Mouse (Mus musculus) forebrain, embryonic 12.5 days (tissue): Measurements from ENCODE around the gene Gata1. TPM values are rescaled to one million over a fixed set of nuclear protein-coding genes. Genes with fewer than 3 reads are reported as not detected.
"Not testable (repeated sequence)": the region's sequence is repeated elsewhere in the genome, so short reads cannot be mapped to it uniquely, and the experiment has no call there.

Experiments used
- ATAC-seq: fragments of 200-750 bp; cut with Nextera tagmentation; 2 replicates; pipeline ENCODE4 v1.8.0; 2017; ENCODE audit warnings: moderate TSS enrichment; ENCODE audit not compliant: low FRiP score
- H3K27ac ChIP-seq: fragments of 300-500 bp; sonication (generic); 2 replicates; pipeline ENCODE4 v1.5.1; 2016; ENCODE audit warnings: mild to moderate bottlenecking
- H3K27me3 ChIP-seq: fragments of 300-500 bp; sonication (generic); 2 replicates; pipeline ENCODE4 v1.6.1; 2016; ENCODE audit warnings: mild to moderate bottlenecking
- H3K36me3 ChIP-seq: fragments of 300-500 bp; sonication (generic); replicated peaks from 2 replicates; pipeline ENCODE4 v1.6.1; 2016; ENCODE audit warnings: mild to moderate bottlenecking
- H3K4me1 ChIP-seq: fragments of 300-500 bp; sonication (generic); 2 replicates; pipeline ENCODE4 v1.6.1; 2016
- H3K4me2 ChIP-seq: fragments of 300-500 bp; sonication (generic); 2 replicates; pipeline ENCODE4 v1.6.1; 2016; ENCODE audit warnings: mild to moderate bottlenecking, moderate library complexity
- H3K4me3 ChIP-seq: fragments of 300-500 bp; sonication (generic); replicated peaks from 2 replicates; pipeline ENCODE4 v1.5.1; 2016; ENCODE audit warnings: mild to moderate bottlenecking
- H3K9ac ChIP-seq: fragments of 300-500 bp; sonication (generic); 2 replicates; pipeline ENCODE4 v1.6.1; 2016; ENCODE audit warnings: mild to moderate bottlenecking
- H3K9me3 ChIP-seq: fragments of 300-500 bp; sonication (generic); 2 replicates; pipeline ENCODE4 v1.6.1; 2016
- WGBS: fragments of 180-500 bp; shearing (Covaris S2); methylation state at CpG from one replicate; pipeline ENCODE4 v1.1.7; 2016; 5-methylcytosine and 5-hydroxymethylcytosine counted together
- polyA plus RNA-seq: library from polyadenylated mRNA; unstranded; fragments of >200 nt; fragmentation: Nextera tagmentation; extraction: Ambion mirVana; gene quantifications from 2 replicates; pipeline ENCODE4 v1.2.1, GENCODE M21; 2016

The Gata1 gene
- polyA plus RNA-seq, 1 experiment from 2014 or later: 0.87 TPM

DNA sequence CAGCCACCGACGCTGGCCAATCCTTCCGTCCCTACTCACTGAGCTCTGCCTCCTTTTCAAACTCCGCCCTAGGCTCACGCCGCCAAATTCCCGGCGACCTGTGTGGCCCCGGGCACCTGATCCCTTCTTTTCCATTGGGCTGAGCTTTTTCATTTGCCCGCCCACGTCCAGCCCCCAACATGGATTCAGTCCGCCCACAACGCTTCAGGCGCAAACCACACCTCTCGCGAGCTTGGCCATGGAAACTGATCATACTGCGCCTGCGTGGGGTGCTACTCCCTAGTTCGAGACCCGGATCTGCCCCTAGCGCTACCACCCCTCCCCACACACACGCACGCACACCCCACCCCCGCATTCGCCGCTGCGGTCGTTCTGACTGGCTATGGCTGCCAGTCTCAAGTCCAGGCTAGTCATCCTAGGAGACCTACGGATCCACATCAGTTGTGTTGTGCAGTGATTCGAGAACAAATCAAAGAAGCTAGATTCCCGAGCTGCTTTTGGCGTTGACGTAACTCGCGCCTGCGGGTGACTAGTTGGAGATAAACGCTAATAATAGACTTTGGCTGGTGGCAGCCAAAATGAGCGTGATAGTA lies 29.9 kb downstream of the Gata1 start:
- H3K27ac ChIP-seq: no peak overlapping the region

DNA sequence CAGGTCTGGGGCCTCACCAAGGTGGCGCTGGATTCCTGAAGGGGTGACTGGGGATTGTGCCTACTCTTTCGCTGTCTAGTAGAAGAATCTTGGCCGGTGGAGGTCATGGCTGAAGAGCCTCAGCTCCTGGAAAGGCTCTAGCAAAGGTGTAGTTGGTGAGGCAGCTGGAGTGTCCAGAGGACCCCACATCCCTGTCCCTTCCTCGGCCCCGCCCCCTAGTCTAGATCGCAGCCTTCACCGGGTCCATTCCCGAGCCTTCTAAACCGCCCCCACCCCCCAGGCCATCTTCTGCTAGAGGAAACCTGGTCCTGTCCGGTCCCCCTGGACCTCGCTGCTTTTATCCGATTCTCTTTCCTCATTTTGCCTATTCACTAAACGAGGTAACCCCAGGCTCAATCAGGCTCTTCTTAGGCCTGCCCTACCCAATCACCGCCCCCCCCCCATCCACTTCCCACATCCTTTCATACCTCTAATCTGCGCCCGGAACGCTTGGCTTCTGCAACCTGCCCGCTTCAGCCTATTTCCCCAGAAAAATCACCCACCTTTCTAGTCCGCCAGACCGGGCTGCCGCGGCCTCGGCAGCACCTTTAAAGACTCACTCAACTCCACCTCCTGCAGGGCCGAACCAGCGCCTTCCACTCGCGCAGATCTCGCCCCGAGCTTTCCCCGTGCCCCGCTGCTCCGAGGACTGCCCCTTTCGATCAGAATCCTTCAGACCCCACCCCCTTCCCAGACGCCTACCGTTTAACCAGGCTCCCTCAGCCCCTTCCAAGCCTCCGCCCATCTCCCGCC lies 30.6 kb downstream of the Gata1 start, which contains the start of gene Hdac6:
Hdac6 (minus strand) TSS at position 782 of the 792 bp plus-strand sequence.
- Histone ChIP-seq H3K9ac (peak within 1 kb of the TSS; percentile 60), H3K4me2 (peak within 1 kb of the TSS; percentile 60), H3K4me3 (peak within 1 kb of the TSS; percentile 46), H3K9me3 (no peaks in the 10 kb centered on the region), H3K27ac (peak within 1 kb of the TSS; percentile 50; the same call in 1 of the 2 replicates), H3K36me3 (no peaks in the 10 kb centered on the region), H3K4me1 (peaks cover 5% of the 10 kb centered on the region), H3K27me3 (no peaks in the 10 kb centered on the region)
- peak; percentile 57 for ATAC-seq
- WGBS: 24% methylated on average over 36 of the region's 37 CpGs

More for the DNA sequence above, 29.9 kb downstream of the Gata1 start:
- peaks cover 5% of the 10 kb centered on the region for H3K4me1 ChIP-seq
- H3K9me3 ChIP-seq: no peaks in the 10 kb centered on the region
- no peak overlapping the region for H3K9ac ChIP-seq
- 14% methylated on average over 38 of the region's 38 CpGs for WGBS
- no peaks in the 10 kb centered on the region for H3K27me3 ChIP-seq
- H3K4me3 ChIP-seq: peak overlapping the region; percentile 46
- H3K4me2 ChIP-seq: peak overlapping the region; percentile 60
- ATAC-seq: peak; percentile 99; the same call in 1 of the 2 replicates
- no peaks in the 10 kb centered on the region for H3K36me3 ChIP-seq

DNA sequence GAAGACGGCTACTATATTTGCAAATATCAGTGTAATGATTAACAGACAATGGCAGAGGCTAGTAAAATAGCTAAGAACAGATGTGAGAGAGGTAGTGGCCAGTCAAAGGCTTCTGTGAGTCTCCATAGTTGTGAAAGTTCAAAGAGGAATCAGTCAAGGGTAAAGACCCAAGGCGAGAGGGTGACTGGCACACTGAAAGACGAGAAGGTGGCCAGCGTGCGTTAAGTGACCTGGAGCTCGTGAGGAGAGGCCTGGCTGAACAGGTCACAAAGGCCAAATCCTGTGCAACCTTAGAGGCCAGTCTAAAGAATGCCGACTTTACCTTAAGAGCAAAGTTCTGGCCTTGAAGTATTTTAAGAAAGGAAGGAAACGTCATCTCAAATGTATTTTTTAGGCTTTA lies 32.3 kb downstream of the Gata1 start:
- Histone ChIP-seq H3K9ac (no peak overlapping the region), H3K9me3 (no peaks in the 10 kb centered on the region), H3K4me1 (peaks cover 5% of the 10 kb centered on the region), H3K27me3 (no peaks in the 10 kb centered on the region), H3K36me3 (peaks cover 3% of the 10 kb centered on the region; the same call in 1 of the 2 replicates), H3K4me2 (no peak overlapping the region), H3K27ac (no peak overlapping the region), H3K4me3 (no peak overlapping the region)
- no peak for ATAC-seq
- 56% methylated on average over 8 of the region's 8 CpGs for WGBS

DNA sequence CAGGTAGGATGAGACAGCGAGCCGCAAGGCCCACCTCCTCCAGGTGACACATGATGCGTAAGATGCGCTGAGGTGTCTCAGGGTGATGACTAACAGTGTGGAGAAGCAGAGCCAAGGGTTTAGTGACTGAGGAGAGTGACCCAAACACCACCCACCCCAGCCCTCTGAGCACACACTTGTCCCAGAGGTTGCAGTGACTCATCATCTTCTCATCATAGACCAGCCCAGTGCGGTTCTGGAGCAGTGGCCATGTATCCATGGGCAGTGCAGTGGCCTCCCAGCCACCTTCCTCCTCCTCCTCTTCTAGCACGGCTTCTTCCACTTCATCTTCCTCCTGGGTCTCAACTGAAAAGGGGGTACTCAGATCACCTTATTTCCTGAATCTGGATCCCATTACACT lies 40.2 kb downstream of the Gata1 start:
- no peak overlapping the region for H3K27ac ChIP-seq
- H3K27me3 ChIP-seq: no peaks in the 10 kb centered on the region
- no peaks in the 10 kb centered on the region for H3K9me3 ChIP-seq
- H3K9ac ChIP-seq: no peak overlapping the region
- no peak overlapping the region for H3K4me2 ChIP-seq
- WGBS: 95% methylated on average over 6 of the region's 6 CpGs
- no peaks in the 10 kb centered on the region for H3K4me1 ChIP-seq
- ATAC-seq: no peak
- H3K36me3 ChIP-seq: peaks cover 45% of the 10 kb centered on the region
- H3K4me3 ChIP-seq: no peak overlapping the region

DNA sequence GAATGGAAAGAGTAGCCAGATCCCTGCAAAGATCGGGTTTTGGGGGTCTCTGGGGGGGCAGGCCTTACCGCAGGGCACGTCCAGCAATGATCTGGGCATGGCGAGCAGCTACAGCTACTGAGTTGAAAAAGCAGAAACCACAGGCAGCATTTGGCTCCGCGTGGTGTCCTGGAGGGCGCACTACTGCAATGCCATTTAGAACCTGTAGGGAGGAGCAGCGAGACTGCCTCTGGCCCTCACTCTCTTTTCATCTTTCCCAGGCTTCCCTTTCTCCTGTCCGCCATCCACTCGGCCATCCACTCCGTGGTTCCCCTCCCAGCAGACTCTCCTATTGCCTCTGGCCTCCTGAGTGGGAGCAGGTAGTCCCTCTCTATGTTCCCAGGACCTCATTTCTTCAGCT lies 41.0 kb downstream of the Gata1 start:
- Histone ChIP-seq H3K27me3 (no peaks in the 10 kb centered on the region), H3K4me1 (no peaks in the 10 kb centered on the region), H3K27ac (no peak overlapping the region), H3K4me3 (no peak overlapping the region), H3K9me3 (no peaks in the 10 kb centered on the region), H3K36me3 (peaks cover 48% of the 10 kb centered on the region), H3K4me2 (no peak overlapping the region), H3K9ac (no peak overlapping the region)
- WGBS: 54% methylated on average over 10 of the region's 11 CpGs
- ATAC-seq: no peak

DNA sequence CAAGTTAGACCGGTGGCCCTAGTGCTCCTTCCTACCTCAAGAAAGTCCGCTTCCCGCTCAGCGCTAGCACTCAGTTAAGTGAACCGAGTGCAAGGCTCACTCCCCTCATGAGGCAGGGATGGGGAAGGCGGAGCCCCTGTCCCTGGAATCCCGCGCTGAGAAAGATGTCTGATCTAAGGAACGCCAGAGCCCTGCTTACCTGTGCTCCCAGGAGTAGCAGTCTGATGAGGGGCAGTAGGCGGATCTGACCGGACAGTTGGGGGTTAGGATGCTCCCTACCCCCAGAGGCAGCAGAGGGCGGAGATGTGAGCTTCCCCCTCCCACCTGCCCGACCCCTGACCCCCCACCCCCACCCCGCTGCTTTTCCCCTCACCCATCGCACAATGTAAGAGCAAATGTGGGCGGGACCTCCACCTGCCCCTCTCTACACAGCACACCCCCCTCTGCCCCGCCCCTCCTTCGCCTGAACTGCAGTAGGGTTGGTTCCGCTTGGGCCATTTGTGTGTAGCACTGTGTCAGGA lies 49.5 kb downstream of the Gata1 start, which contains the start of gene Eras:
Eras (minus strand) TSS at position 338 of the 521 bp plus-strand sequence.
- no peak for ATAC-seq

DNA sequence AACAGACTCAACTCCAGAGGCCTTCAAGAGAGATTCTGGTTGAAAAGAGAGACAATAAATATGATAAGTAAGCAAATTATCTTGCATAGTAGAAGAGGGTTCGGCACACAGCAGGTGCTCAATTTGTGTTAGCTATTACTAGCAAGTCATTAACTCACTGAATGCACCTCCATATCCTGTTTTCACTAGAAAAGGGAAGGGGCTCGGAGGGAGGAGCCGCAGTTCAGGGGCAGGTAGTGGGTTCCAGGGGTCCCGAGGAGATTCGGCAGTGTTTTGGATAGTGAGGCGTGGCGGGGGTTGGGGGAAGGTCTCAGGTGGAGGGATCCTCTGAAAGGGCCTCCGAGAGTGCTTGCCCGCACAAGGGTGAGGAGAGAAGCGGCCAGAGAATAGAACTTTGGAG lies 50.8 kb downstream of the Gata1 start:
- peaks cover 46% of the 10 kb centered on the region for H3K27me3 ChIP-seq
- peaks cover 5% of the 10 kb centered on the region; the same call in 1 of the 2 replicates for H3K4me1 ChIP-seq
- ATAC-seq: no peak
- no peak overlapping the region for H3K4me2 ChIP-seq
- WGBS: 23% methylated on average over 10 of the region's 10 CpGs
- H3K9me3 ChIP-seq: 0 out of 2 replicates have a peak, but pooled peaks cover 3% of the 10 kb centered on the region
- H3K9ac ChIP-seq: no peak overlapping the region
- no peak overlapping the region for H3K4me3 ChIP-seq
- H3K27ac ChIP-seq: no peak overlapping the region
- peaks cover 21% of the 10 kb centered on the region for H3K36me3 ChIP-seq

More for the DNA sequence above, 49.5 kb downstream of the Gata1 start, which contains the start of gene Eras:
- peaks cover 27% of the 10 kb centered on the region for H3K36me3 ChIP-seq
- no peak within 1 kb of the TSS for H3K4me2 ChIP-seq
- H3K27me3 ChIP-seq: peaks cover 34% of the 10 kb centered on the region
- no peaks in the 10 kb centered on the region for H3K4me1 ChIP-seq
- H3K9ac ChIP-seq: no peak within 1 kb of the TSS
- no peak within 1 kb of the TSS for H3K4me3 ChIP-seq
- 0 out of 2 replicates have a peak, but pooled peaks cover 3% of the 10 kb centered on the region for H3K9me3 ChIP-seq
- H3K27ac ChIP-seq: no peak within 1 kb of the TSS
- WGBS: 17% methylated on average over 18 of the region's 19 CpGs

DNA sequence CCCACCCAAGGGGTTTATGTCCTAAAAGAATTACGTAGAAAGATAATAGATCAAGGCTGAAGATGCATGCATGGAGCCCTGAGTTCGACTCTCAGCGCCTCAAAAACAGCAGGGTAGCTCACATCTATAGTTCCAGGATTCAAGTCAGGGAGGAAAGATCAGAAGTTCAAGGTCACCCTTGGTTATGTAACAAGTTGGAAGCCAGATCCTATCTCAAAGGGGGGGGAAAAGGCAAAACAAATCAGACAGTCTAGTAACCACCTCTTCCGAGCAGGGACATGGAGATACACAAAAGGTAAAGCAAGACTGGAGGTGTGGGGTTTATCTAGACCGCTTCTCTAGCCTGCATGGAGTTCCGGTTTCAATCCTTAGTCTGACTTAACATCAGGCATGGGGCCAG lies 51.6 kb downstream of the Gata1 start:
- Histone ChIP-seq H3K27ac (no peak overlapping the region), H3K4me1 (peaks cover 7% of the 10 kb centered on the region; the same call in 1 of the 2 replicates), H3K4me2 (no peak overlapping the region), H3K36me3 (peaks cover 13% of the 10 kb centered on the region), H3K4me3 (no peak overlapping the region), H3K9me3 (0 out of 2 replicates have a peak, but pooled peaks cover 3% of the 10 kb centered on the region), H3K27me3 (peaks cover 52% of the 10 kb centered on the region), H3K9ac (no peak overlapping the region)
- ATAC-seq: no peak
- WGBS: 76% methylated on average over 6 of the region's 6 CpGs

DNA sequence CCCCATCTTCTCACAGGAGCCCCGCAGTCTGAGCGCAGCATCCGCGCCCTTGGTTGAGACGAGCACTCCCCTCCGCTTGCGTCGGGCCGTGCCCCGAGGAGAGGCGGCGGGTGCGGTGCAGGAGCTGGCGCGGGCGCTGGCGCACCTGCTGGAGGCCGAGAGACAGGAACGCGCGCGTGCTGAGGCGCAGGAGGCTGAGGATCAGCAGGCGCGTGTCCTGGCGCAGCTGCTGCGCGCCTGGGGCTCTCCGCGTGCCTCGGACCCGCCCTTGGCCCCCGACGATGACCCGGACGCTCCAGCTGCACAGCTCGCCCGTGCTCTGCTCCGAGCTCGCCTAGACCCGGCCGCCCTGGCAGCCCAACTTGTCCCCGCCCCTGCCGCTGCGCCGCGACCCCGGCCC lies 55.8 kb downstream of the Gata1 start:
- Histone ChIP-seq H3K4me3 (peak overlapping the region; percentile 37), H3K27me3 (peaks cover 41% of the 10 kb centered on the region), H3K9ac (peak overlapping the region; percentile 47), H3K4me1 (peaks cover 7% of the 10 kb centered on the region; the same call in 1 of the 2 replicates), H3K4me2 (peak overlapping the region; percentile 56), H3K27ac (no peak overlapping the region), H3K9me3 (no peaks in the 10 kb centered on the region), H3K36me3 (no peaks in the 10 kb centered on the region)
- WGBS: 6% methylated on average over 37 of the region's 48 CpGs
- ATAC-seq: no peak

DNA sequence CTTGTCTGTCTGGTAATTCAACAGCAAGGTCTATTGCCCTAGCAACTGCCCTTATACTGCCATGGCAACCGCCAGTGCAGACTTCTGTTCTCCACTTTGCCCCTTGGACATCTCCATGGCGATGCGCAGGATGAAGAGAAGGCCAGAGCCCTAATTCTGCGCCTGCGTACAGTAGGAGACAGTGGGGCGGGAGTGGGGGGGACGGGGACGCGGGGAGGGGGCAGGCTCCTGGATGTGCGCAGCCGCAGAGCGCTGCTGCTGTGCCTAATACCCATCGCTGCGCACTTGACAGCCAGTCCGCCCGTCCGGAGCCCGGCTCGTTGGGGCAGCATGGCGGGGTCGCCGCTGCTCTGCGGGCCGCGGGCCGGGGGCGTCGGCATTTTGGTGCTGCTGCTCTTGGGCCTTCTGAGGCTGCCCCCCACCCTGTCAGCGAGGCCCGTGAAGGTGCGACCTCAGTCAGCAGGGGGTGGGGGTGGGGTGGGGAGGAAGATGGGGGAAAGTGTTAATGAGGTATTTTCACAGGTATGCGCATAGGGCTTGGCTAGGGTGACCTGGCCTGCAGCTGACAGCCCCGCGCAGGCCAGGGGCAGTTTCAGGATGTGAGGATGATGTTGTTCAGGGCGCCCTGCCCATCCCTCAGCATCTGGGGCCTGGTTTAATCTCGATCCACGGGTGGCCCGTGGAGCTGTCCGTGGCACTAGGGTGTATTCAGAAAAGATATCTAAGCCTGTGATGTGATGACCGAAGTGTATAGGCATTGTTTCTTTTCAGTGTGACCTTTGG lies 58.1 kb downstream of the Gata1 start, which contains the start of gene Pcsk1n:
Pcsk1n (plus strand) TSS at position 222 of the 783 bp plus-strand sequence.
- Histone ChIP-seq H3K27ac (peak within 1 kb of the TSS; percentile 75), H3K4me3 (peak within 1 kb of the TSS; percentile 44), H3K9ac (peak within 1 kb of the TSS; percentile 50), H3K36me3 (no peaks in the 10 kb centered on the region), H3K9me3 (no peaks in the 10 kb centered on the region), H3K4me2 (peak within 1 kb of the TSS; percentile 56), H3K27me3 (peaks cover 33% of the 10 kb centered on the region), H3K4me1 (peaks cover 7% of the 10 kb centered on the region; the same call in 1 of the 2 replicates)
- ATAC-seq: peak; percentile 89
- WGBS: 20% methylated on average over 36 of the region's 40 CpGs

DNA sequence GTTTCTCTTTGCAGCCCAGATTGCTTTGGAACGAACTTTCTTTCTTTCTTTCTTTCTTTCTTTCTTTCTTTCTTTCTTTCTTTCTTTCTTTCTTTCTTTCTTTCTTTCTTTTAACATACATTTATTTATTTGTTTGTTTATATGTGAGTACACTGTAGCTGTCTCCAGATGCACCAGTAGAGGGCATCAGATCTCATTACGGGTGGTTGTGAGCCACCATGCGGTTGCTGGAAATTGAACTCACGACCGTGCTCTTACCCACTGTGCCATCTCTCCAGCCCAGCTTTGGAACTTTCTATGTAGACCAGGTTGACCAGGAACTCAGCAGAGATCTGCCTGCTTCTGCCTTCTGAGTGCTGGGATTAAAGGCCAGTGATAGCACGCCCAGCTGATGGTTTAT lies 59.9 kb downstream of the Gata1 start:
- not testable (repeated sequence) for H3K4me3 ChIP-seq, H3K4me1 ChIP-seq, H3K27ac ChIP-seq, H3K36me3 ChIP-seq, H3K9me3 ChIP-seq, H3K9ac ChIP-seq, ATAC-seq, H3K4me2 ChIP-seq
- peaks cover 20% of the 10 kb centered on the region for H3K27me3 ChIP-seq
- 78% methylated on average over 6 of the region's 6 CpGs for WGBS
